Mouse (Mus musculus): ENCODE data around the gene Trap1.
"Not testable (repeated sequence)": the region's sequence is repeated elsewhere in the genome, so short reads cannot be mapped to it uniquely, and the experiment has no call there.

Trap1 gene

GRCm38 (mm10) chr16:4036807-4037206, 40.8 kb downstream of the Trap1 start, which contains the start of gene Dnase1:
TSS of gene Dnase1 (plus strand) at chr16:4036942.
- in situ Hi-C loops (cut with MboI, MseI), result no loop called here

GRCm38 (mm10) chr16:4035575-4035974, 42.1 kb downstream of the Trap1 start:
- in situ Hi-C loops (cut with MboI, MseI), result no loop called here

- in situ Hi-C loops (cut with MboI, MseI), result no loop called here
Observed at GRCm38 (mm10) chr16:4034476-4034875, 43.2 kb downstream of the Trap1 start.

DNA sequence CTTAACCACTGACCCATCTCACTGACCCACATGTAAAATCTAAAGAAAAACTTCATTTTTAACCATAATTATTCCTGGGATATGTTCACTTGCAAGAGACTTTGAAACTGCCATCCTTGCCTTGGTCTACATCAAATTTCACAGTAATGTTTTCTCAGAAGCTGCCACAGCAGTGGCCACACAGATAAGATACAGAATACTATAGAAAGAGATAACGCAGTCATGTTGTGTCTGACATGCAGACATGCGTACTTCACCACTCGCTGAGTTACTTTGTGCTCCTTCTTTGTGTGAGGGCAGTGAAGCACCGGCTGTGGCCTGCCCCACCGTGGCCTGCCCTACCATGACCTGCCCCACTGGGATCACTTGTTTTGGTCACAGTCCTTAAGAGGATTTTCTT, 43.7 kb downstream of the Trap1 start:
- in situ Hi-C loops (cut with MboI, MseI), result no loop called here

GRCm38 (mm10) chr16:4032341-4032748, 45.3 kb downstream of the Trap1 start:
- in situ Hi-C loops (cut with MboI, MseI), result no loop called here

DNA sequence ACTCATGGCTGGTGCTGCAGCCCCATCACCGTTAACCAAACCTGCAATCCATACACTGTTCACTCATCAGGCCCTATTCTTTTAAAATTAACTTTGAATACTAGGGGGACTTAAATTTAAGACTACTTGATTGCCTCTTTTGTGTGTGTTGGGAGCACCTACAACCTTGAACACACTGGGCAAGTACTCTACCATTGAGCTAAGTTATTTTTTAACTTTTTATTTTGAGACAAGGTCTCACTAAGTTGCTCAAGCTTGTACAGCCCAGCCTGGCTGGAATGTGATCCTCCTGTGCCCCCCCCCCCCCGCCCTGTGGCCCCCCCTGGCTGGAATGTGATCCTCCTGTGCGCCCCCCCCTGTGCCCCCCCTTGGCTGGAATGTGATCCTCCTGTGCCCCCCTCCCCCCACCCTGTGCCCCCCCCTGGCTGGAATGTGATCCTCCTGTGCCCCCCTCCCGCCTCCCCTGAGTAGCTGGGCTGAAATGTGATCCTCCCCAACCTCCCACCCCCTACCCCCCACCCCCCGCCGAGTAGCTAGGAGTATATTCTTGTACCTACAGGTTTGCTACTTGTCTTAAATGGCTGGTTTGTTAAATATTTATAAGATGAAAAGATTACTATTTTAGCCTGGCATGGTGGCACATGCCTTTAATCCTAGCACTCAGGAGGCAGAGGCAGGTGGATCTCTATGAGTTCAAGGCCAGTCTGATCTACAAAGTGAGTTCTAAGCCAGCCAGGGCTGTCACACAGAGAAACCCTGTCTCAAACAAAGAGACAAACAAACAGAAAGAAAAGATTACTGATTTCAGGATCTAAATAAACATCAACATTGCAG, 46.0 kb downstream of the Trap1 start:
- in situ Hi-C loops (cut with MboI, MseI), result no loop called here

DNA sequence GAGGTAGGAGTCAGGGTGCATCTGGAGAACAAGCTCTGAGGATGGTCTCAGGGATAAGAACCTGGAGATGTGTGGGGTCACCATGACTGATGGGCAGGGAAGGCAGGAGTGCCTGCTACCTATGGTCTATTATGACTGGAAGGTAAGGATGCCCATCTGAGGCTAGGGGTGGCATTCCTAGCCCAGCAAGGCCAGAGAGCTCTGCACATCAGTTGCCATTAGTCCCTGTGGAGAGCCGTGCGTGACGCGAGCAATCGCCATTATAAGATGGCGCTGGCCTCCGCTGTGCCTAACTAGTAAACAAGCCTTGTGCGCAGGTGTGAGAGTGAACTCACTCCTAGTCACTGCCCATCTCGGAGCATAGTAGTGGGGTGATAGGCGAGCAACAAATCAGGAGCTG, 47.1 kb downstream of the Trap1 start:
- in situ Hi-C loops (cut with MboI, MseI), result no loop called here

- in situ Hi-C loops (cut with MboI, MseI), result no loop called here
Observed at GRCm38 (mm10) chr16:4029371-4029841, 48.2 kb downstream of the Trap1 start.

DNA sequence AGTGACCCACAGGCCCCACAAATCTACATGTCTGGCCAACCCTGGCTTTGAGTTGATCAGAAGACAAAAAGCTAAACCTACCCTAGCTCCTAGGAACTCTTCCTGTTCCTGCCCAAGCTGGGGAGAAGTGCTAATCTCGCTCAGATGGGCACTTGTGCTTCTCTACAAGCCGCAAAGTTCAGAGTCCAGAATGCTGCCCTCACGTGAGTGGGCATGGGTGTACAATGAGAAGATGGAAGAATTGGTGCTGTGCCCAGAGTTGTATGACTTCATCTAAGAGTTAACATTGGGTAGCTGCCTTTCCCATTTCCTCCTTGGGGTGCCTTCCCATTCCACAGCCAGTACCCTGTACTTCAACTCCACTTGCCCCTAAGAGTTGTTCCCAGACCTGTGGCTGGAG, 50.4 kb downstream of the Trap1 start:
- in situ Hi-C loops (cut with MboI, MseI), result no loop called here

DNA sequence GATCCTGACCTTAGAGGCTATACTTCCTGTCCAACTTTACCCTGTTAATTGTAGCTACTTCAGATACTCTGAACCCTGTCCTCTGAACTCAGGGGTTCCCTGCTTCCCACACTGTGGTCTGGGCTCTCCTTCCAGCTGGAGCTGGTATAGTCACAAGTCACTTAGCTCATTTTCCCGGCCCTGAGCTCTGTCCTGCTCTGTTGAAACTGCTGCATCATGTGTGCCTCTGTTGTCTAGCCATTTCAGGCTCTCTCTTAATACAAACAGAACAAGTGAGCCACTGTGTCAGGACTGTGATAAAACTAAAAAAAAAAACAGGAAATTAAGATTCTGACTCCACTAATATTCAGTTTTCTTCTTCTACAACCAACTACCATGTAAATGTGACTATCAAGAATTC, 51.0 kb downstream of the Trap1 start:
- in situ Hi-C loops (cut with MboI, MseI), result no loop called here

DNA sequence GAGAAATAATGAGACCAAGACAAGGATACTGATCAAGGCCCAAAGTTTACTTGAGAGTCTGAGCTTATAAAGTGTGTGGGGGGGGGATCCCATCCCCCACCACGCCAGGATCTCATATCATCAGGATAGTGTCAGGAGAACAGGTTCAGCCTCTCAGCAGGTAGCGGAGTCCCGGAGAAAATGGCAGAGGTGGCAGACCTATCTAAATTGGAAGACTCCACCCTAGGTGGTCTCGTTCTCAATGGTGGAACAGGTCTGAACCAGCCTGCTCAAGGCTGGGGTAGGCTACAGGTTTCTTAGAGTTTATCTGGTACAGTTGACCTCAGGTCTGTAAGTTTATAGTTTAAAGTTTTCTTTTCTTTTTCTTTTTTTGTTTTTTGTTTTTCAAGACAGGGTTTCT, 54.9 kb downstream of the Trap1 start:
- in situ Hi-C loops (cut with MboI, MseI), result no loop called here

DNA sequence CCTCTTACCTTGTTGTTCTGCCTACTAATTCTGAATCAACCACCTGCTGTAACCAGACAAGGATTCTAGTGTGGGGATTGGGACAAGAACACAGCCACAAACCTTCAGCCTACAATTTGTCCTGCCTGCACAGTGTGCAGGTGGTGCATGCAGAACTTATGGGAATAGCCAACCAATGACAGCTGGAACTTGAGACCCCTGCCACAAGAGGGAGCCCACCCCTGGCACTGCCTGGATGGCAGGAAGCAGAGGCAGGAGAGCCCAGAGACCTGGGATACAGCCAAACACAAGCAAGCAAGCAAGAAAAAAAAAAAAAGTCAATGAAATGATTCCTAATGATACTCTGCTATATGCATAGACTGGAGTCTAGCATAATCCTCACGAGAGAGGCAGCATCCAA, 56.4 kb downstream of the Trap1 start:
- in situ Hi-C loops (cut with MboI, MseI), result no loop called here

- in situ Hi-C loops (cut with MboI, MseI), result not testable (repeated sequence)
Observed at GRCm38 (mm10) chr16:4017466-4017865, 60.2 kb downstream of the Trap1 start.

- in situ Hi-C loops (cut with MboI, MseI), result not testable (repeated sequence)
Observed at GRCm38 (mm10) chr16:4016786-4017185, 60.8 kb downstream of the Trap1 start.

- in situ Hi-C loops (cut with MboI, MseI), result no loop called here
Observed at GRCm38 (mm10) chr16:4014040-4014668, 63.5 kb downstream of the Trap1 start.

DNA sequence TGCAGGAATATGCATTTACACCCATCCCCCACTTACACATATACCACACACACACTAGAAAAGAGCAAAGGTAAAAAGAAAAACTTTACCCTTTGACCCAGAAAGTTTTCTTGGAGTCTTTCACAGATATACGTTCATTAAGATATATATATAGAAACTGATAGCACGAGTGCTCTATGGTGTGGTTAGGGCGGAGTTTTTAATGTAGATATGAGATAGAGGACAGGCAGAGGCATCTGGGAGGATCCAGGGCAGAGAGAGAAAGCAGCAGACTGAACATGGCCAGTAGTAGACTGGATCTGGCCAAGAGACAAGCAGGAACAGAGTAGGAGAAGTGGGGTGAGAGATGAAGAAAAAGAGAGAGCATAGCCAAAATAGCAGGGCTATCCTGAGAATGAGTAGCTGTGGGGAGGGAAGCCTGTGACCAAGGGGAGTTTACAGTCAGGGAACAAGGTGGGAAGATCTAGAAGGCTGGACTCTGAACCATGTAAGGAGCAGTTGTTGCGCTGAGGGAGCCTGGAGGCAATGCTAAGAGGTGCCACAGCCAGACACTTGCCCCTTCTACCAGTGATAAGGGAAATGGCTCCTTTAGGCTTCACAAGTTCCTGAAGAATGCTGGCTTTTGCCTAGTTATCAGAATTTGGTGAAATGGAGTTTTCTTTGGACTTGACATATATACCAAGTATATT, 64.6 kb downstream of the Trap1 start:
- in situ Hi-C loops (cut with MboI, MseI), result no loop called here

GRCm38 (mm10) chr16:4003489-4004398, 73.9 kb downstream of the Trap1 start, which contains the start of gene Slx4:
TSS of gene Slx4 (minus strand) at chr16:4003770.
- in situ Hi-C loops (cut with MboI, MseI), result loop anchor here (5.0 to 10.0 kb wide), 2 partner anchors 96 to 1041 kb away; partner anchors contain the start of genes 1700037C18Rik, Cluap1 and Glyr1
